Mouse (Mus musculus) megakaryocyte, adult 5-6 weeks (primary cell): ENCODE results near the gene Cyb5r2. TPM values are rescaled to one million over a fixed set of nuclear protein-coding genes. Genes with fewer than 3 reads are reported as not detected.

ENCODE experiments used
- ATAC-seq: 2 replicates; pipeline ENCODE4 v1.8.0; 2016; ENCODE audit warnings: mild to moderate bottlenecking, inconsistent platforms; ENCODE audit not compliant: poor library complexity, severe bottlenecking
- total RNA-seq, 2 experiments: library from RNA; stranded (forward) in 1 of 2; stranded (reverse) in 1 of 2; fragments of 153-499, 151-499 nt in 1 of 2; fragments of 221-1000, 200-1000 nt in 1 of 2; gene quantifications; 2 replicates each; pipeline versions ENCODE4 v1.2.3 to v1.2.4; 2015 to 2017

The Cyb5r2 gene
- not detected in 2 replicates for total RNA-seq (2015)
- not detected in 2 replicates for total RNA-seq (2017)

GRCm38 (mm10) chr7:107757308-107758151, at the start of gene Cyb5r2:
Cyb5r2 (minus strand) TSS chr7:107758032.
- ATAC-seq, result 0 out of 2 replicates have a peak, but pooled peaks have one; percentile 35

DNA sequence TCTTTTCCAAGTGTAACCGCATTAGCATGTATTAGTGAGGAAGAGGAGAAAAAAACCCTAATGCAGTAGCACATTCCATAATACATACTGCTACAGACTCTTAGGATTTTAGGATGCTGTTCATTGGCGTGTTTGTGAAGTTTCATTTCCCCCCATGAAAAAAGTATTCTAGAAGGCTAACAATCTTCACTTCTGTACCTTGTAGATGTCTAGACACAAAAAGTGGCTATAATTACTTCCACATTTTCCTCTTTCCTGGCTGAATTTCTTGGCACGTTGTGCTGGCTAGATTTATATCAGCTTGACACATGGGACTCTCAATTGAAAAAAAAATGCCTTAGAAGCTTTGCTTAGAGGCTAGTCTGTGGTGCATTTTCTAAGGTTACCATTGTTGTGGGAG, 44.3 kb upstream of the Cyb5r2 start:
- ATAC-seq, result no peak

- ATAC-seq, result no peak
Observed at GRCm38 (mm10) chr7:107801108-107801507, 43.3 kb upstream of the Cyb5r2 start, which contains the start of gene Ovch2. Ovch2 (minus strand) TSS chr7:107801208.

DNA sequence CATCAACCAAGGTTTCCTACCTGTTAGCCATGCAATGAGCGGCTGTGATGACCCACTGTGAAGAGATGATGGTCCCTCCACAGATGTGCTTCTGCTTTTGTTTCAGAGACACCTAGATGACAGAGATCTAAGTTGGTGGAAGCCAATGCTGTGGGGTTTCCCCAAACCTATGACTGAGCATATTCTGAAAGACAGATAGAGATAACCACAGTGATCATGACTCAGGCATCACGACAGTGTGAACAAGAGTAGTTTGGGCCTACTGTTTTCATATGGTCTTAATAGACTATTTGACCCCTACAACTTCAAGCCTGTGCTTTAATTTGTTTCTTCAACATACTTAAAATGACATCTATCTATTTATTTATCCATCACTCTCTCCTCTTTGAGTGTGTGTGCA, 38.7 kb upstream of the Cyb5r2 start:
- ATAC-seq, result no peak

- ATAC-seq, result peak; percentile 59
Observed at GRCm38 (mm10) chr7:107787977-107788620, 30.3 kb upstream of the Cyb5r2 start.

DNA sequence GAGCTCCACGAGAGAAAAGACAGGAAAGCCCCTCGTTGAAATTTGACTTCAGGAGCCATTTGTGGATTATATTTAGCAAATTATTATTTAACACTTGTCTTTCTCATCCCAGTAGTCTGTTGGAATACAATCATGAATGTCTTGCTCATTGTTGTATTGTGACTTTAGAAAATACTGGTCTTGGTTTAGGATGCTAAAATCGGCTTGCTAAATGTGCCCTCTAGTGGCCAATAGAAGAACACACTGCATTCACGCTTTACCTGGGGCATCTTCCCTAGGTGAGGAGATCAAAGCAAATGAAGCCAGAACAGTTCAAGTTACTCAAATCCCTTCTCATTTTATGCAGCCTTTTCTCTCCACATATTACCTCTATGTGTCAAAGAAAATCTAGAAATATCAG, 21.8 kb upstream of the Cyb5r2 start:
- peak; percentile 52 for ATAC-seq

DNA sequence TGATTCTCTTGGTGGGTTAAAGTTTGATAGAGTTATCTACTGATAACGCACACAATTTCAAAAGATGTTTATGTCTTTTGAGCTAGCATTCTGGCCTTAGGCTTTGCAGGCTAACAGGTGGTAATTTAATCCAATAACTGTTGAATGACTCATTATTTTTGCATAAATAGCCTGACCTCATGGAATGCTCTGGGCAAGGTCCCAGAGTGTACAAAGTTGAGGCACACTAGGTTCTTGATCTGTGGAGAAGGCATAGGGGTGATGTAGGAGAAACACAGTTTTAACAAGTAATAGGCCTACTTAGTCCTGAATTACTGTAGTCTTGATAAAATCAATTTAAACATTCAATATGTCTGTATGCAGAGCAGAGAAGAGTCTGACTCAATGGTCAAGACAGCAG, 20.4 kb upstream of the Cyb5r2 start:
- ATAC-seq, result no peak

DNA sequence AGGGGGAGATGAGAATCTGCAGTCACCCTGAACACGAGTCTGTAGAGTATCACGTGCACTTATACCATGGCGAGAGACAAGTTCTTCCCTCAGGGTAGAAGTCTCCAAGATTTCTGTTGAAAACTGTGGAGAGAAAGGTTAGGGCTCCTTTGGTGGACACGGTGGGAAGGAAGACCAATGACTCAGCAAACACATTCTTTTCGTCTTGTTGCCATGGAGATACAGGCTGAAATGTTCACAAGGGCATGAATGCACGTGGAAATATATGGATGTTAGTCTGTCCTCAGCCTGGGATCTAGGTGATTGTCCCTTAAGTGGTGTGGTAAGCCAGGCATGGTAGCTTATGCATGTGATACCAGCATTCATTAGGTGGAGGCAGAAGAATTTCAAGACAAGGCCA, 13.0 kb upstream of the Cyb5r2 start:
- ATAC-seq, result no peak

DNA sequence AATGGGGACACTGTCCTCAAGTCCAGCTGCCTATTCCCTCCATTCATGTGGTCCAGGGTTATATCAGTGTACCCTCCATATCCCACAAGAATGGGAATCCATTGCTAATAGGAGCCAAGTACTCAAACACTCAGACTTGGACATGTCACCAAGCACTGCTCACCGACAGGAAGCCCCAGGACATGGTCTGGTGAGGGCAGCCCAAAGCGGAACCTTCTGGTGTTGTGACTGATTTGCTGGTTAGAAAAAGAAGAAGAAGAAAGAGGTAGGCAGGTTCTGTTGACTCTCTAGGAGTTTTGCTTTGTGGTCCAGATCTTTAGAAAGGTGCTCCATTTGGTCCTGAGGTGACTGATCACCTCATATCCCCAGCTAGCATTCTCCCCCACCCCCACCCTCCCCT, 1.1 kb downstream of the Cyb5r2 start:
- no peak for ATAC-seq

GRCm38 (mm10) chr7:107755905-107756304, 1.9 kb downstream of the Cyb5r2 start:
- ATAC-seq, result no peak

- no peak for ATAC-seq
Observed at GRCm38 (mm10) chr7:107752031-107752520, 5.8 kb downstream of the Cyb5r2 start.

DNA sequence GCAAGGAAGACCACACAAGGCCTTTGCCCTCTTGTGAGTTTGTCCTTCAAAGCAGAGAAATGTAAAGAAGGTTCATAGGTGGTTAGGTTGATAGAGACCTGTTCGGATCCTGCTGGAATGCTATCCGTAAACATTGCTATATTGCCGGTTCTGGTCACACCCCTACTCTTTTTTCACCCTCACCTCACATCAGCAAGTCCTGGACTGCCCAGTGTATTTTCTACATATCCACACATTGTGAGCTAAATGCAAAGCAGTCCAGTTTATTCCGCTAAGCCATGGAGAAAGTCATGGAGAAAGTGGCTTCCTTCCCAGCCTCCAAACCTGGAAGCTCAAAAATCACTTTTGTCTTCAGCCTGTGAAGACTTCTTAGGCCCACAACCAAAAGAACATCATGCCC, 8.1 kb downstream of the Cyb5r2 start:
- no peak for ATAC-seq

DNA sequence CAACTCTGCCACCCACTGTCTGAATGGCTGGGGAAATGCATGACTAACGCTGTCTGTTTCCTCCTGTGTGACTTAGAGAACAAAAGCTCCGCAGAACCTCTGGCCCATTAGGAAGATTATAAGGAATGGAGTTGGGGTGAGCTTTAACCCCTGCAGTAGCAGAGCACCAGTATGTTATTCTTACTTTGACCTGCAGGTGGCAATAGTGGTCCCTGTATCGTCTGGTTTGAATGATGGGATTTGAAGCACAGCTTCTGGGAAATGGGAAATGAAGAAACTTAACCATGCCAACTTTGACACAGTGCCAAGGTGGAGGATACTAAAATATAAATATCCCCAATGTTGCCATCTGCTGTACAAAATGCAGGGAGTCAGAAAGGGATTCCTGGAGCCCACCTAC, 8.6 kb downstream of the Cyb5r2 start:
- peak; percentile 65 for ATAC-seq

GRCm38 (mm10) chr7:107747954-107748353, 9.9 kb downstream of the Cyb5r2 start:
- ATAC-seq, result peak; percentile 67

- ATAC-seq, result no peak
Observed at GRCm38 (mm10) chr7:107747476-107747875, 10.4 kb downstream of the Cyb5r2 start.

DNA sequence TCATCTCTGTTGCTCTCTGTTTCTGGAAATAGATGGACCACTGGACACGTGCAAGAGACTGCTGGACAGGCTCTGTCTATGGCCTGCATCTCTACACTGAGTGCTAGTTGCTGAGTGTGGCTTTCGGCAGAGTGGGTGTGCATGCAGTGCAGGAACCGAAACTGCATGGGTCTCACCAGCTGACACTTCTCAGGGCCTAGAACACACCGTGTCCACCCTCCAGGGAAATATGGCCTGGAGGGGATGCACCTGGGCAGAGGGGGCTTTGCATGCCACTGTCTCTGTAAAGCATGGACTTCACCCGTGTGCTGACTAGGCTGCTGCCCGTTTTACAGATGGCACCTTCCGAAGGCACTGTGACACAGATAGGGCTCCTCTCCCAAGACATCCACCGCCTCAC, 11.8 kb downstream of the Cyb5r2 start:
- ATAC-seq, result no peak

DNA sequence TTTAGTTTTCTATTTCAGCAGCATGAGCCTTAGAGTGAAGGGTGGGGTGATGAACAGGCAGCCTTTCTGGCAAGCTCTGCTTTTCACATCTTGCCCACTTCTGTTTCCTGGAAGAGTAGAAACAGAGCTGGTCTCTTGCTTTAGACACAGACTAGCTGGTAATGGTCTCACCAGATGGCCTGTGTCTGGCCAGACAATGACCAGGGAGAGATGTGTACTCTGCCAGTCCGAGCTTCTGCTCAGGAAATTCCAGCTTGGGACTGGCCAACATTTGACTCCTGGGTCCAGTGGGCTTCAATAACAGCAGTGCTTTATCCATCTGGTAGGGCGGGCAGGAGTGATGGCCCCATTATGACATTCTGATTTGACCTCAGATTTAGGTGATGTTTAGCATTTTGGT, 12.7 kb downstream of the Cyb5r2 start:
- no peak for ATAC-seq

GRCm38 (mm10) chr7:107744454-107744853, 13.4 kb downstream of the Cyb5r2 start:
- no peak for ATAC-seq

DNA sequence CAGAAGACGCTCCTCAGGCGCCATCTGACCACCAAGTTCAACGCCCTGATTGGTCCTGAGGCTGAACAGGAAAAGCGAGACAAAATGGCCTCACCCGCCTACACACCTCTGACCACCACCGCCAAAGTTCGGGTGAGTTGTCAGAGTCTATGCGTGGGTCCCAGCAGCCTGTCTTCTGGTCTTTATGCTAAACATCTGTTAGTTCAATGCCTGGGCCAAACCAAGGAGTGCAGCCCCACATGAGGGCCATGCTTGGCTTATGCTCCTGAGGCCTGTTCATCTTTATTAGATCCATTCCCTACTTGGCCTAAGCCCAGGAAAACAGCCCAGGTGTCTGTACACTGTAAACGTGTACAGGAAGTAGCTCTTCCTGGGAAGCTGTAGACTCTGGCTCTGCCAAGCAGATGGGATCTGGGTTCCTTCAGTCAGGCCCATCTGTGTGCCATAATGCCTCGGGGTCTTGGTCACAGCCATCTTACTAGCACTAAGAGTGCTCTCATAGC, 14.8 kb downstream of the Cyb5r2 start:
- no peak for ATAC-seq

GRCm38 (mm10) chr7:107738726-107739125, 19.1 kb downstream of the Cyb5r2 start:
- ATAC-seq, result no peak

- no peak for ATAC-seq
Observed at GRCm38 (mm10) chr7:107733162-107733561, 24.7 kb downstream of the Cyb5r2 start.

DNA sequence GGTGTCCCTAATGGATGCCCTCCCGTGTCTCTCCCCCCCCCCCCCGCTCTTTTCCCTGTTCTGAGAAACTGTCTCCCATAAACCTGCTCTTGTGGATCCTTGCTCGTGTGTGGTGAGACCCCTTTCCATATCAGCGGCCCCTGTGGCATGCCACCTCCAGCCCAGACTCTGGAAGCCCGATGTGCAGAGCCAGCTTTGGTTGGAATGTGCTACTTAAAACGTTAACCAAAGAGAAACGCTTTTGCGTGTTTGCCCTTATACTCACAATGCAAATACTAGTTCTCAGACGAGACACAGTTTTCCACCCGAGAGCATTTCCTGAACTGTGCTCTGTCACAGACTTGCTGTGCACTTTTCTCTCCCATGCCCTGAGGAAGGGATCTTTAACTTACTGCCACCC, 27.2 kb downstream of the Cyb5r2 start:
- no peak for ATAC-seq
